Mouse (Mus musculus) heart, embryonic 14.5 days (tissue): ENCODE results near the gene 1700012B07Rik. TPM values are rescaled to one million over a fixed set of nuclear protein-coding genes. Genes with fewer than 3 reads are reported as not detected.

ENCODE experiments used
- ATAC-seq: fragments of 200-750 bp; cut with Nextera tagmentation; 2 replicates; pipeline ENCODE4 v1.8.0; 2017; ENCODE audit warnings: low read depth, moderate TSS enrichment; ENCODE audit not compliant: insufficient number of reproducible peaks, insufficient read depth, low FRiP score
- H3K27ac ChIP-seq, 2 experiments: fragments of 200-500 bp in 1 of 2; fragments of 300-500 bp in 1 of 2; sonication (generic) in 1 of 2; replicated peaks in 1 of 2; 2 replicates each; pipeline ENCODE4 v1.5.1; 2012 to 2014; ENCODE audit warnings: low read depth in 2 of 2, low read length in 2 of 2, control low read depth in 1 of 2, mild to moderate bottlenecking in 1 of 2, mixed read lengths in 1 of 2; ENCODE audit not compliant: control insufficient read depth in 1 of 2, insufficient read depth in 1 of 2
- H3K27me3 ChIP-seq: fragments of 300-500 bp; sonication (generic); 2 replicates; pipeline ENCODE4 v1.6.1; 2014; ENCODE audit warnings: mild to moderate bottlenecking, low read length, control low read depth; ENCODE audit not compliant: control insufficient read depth, insufficient read depth
- H3K36me3 ChIP-seq: fragments of 300-500 bp; sonication (generic); 2 replicates; pipeline ENCODE4 v1.6.1; 2014; ENCODE audit warnings: mild to moderate bottlenecking, control low read depth, low read length, mixed read lengths; ENCODE audit not compliant: control insufficient read depth, insufficient read depth
- H3K4me1 ChIP-seq, 2 experiments: fragments of 200-500 bp in 1 of 2; fragments of 300-500 bp in 1 of 2; sonication (generic) in 1 of 2; 2 replicates each; pipeline ENCODE4 v1.6.1; 2012 to 2014; ENCODE audit warnings: low read length in 2 of 2, control low read depth in 1 of 2, mixed read lengths in 1 of 2; ENCODE audit not compliant: control insufficient read depth in 2 of 2, insufficient read depth in 2 of 2
- H3K4me2 ChIP-seq: fragments of 300-500 bp; sonication (generic); 2 replicates; pipeline ENCODE4 v1.6.1; 2014; ENCODE audit warnings: mild to moderate bottlenecking, low read length
- H3K4me3 ChIP-seq, 2 experiments: fragments of 200-500 bp in 1 of 2; fragments of 300-500 bp in 1 of 2; sonication (generic) in 1 of 2; 2 replicates each; pipeline ENCODE4 v1.5.1; 2012 to 2014; ENCODE audit warnings: low read length in 2 of 2, mild to moderate bottlenecking in 2 of 2, control low read depth in 1 of 2, low read depth in 1 of 2, moderate library complexity in 1 of 2; ENCODE audit not compliant: control insufficient read depth in 1 of 2, insufficient read depth in 1 of 2
- H3K9ac ChIP-seq: fragments of 300-500 bp; sonication (generic); 2 replicates; pipeline ENCODE4 v1.6.1; 2014; ENCODE audit warnings: mild to moderate bottlenecking, low read length
- H3K9me3 ChIP-seq: fragments of 300-500 bp; sonication (generic); 2 replicates; pipeline ENCODE4 v1.6.1; 2016; ENCODE audit warnings: low read length, control low read depth; ENCODE audit not compliant: control insufficient read depth
- WGBS: fragments of 180-500 bp; shearing (Covaris S2); extraction: QIAGEN DNeasy Blood & Tissue Kit; methylation state at CpG from one replicate; pipeline ENCODE4 v1.1.7; 2014; 5-methylcytosine and 5-hydroxymethylcytosine counted together
- polyA plus RNA-seq: library from polyadenylated mRNA; unstranded; fragments of >200 nt; fragmentation: Nextera tagmentation; extraction: Ambion mirVana; gene quantifications from 2 replicates; pipeline ENCODE4 v1.2.1, GENCODE M21; 2014

1700012B07Rik gene
- polyA plus RNA-seq, 1 experiment from 2014 or later = not detected

- Histone ChIP-seq H3K27me3 (no peaks in the 10 kb centered on the region), H3K27ac (no peak overlapping the region), H3K4me2 (no peak overlapping the region), H3K4me3 (no peak overlapping the region), H3K4me1 (no peaks in the 10 kb centered on the region), H3K9ac (no peak overlapping the region), H3K9me3 (peaks cover 7% of the 10 kb centered on the region), H3K36me3 (no peaks in the 10 kb centered on the region)
- no peak for ATAC-seq
- WGBS = 57% methylated on average over 4 of the region's 4 CpGs
These were observed 18.5 kb downstream of the 1700012B07Rik start for GRCm38 (mm10) chr11:109809175-109809855.

DNA sequence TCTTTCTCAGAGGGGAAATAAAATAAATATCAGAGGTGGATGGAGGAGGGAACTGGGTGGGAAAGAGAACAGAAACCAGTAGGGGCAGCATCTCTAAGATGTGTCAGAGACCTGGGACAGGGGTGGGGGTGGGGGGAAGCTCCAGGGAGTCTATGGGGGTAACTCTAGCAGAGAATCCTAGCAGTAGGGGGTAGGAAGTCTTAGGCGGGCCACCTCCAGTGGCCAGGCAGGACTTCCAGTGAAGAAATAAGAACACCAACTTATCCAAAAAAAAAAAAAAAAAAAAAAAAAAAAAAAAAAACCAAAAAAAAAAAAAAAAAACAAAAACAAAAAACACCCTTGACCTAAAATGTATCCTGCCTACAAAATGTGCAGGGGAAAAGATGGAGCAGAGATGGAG, 26.3 kb downstream of the 1700012B07Rik start:
- WGBS = 64% methylated on average over 1 of the region's 1 CpGs
- Histone ChIP-seq H3K4me1 (no peaks in the 10 kb centered on the region), H3K9me3 (no peaks in the 10 kb centered on the region), H3K4me2 (no peak overlapping the region), H3K4me3 (no peak overlapping the region), H3K27ac (no peak overlapping the region), H3K36me3 (no peaks in the 10 kb centered on the region), H3K27me3 (no peaks in the 10 kb centered on the region), H3K9ac (no peak overlapping the region)
- no peak for ATAC-seq

DNA sequence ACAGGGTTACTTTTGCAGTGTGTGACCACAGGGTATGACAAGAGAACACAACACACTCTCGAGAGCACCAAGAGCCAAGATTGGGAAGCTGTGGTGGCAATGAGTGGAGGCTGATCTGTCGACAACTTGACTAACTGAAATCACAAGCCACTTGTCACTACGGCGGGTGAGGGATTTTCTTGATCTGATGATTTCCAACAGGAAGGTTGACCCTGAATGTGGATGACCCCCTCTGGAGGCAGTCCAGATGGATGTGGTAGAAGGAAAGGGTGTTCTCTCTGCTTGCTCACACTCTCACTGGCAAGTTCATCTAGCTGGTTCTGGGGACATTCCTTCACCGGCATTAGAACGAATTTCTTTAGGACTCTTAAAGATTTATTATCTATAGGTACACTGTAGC, 30.3 kb downstream of the 1700012B07Rik start:
- no peak overlapping the region for H3K9ac ChIP-seq
- H3K36me3 ChIP-seq = no peaks in the 10 kb centered on the region
- H3K27me3 ChIP-seq = no peaks in the 10 kb centered on the region
- H3K4me1 ChIP-seq = no peaks in the 10 kb centered on the region
- H3K27ac ChIP-seq = no peak overlapping the region
- no peaks in the 10 kb centered on the region for H3K9me3 ChIP-seq
- no peak overlapping the region for H3K4me2 ChIP-seq
- H3K4me3 ChIP-seq = no peak overlapping the region
- ATAC-seq = no peak
- WGBS = 65% methylated on average over 6 of the region's 6 CpGs

- no peak for ATAC-seq
- Histone ChIP-seq H3K4me1 (no peaks in the 10 kb centered on the region), H3K9me3 (no peaks in the 10 kb centered on the region), H3K27ac (no peak overlapping the region), H3K27me3 (no peaks in the 10 kb centered on the region), H3K4me2 (no peak overlapping the region), H3K9ac (no peak overlapping the region), H3K36me3 (no peaks in the 10 kb centered on the region), H3K4me3 (no peak overlapping the region)
- 54% methylated on average over 2 of the region's 2 CpGs for WGBS
These were observed 32.3 kb downstream of the 1700012B07Rik start for GRCm38 (mm10) chr11:109795536-109795935.

GRCm38 (mm10) chr11:109793578-109793977, 34.3 kb downstream of the 1700012B07Rik start:
- Histone ChIP-seq H3K4me1 (no peaks in the 10 kb centered on the region), H3K36me3 (no peaks in the 10 kb centered on the region), H3K4me2 (no peak overlapping the region), H3K4me3 (no peak overlapping the region), H3K27me3 (no peaks in the 10 kb centered on the region), H3K9ac (no peak overlapping the region), H3K9me3 (no peaks in the 10 kb centered on the region), H3K27ac (no peak overlapping the region)
- 72% methylated on average over 4 of the region's 4 CpGs for whole genome bisulfite sequencing
- no peak for ATAC-seq

- Histone ChIP-seq H3K9me3 (no peaks in the 10 kb centered on the region), H3K36me3 (no peaks in the 10 kb centered on the region), H3K4me1 (no peaks in the 10 kb centered on the region), H3K27me3 (no peaks in the 10 kb centered on the region), H3K9ac (no peak overlapping the region), H3K27ac (no peak overlapping the region), H3K4me3 (no peak overlapping the region), H3K4me2 (no peak overlapping the region)
- no peak for ATAC-seq
- WGBS = 86% methylated on average over 13 of the region's 13 CpGs
These were observed 35.3 kb downstream of the 1700012B07Rik start for GRCm38 (mm10) chr11:109792401-109792997.

- Histone ChIP-seq H3K36me3 (no peaks in the 10 kb centered on the region), H3K4me2 (no peak overlapping the region), H3K4me1 (no peaks in the 10 kb centered on the region), H3K9ac (no peak overlapping the region), H3K27ac (no peak overlapping the region), H3K4me3 (no peak overlapping the region), H3K9me3 (no peaks in the 10 kb centered on the region), H3K27me3 (no peaks in the 10 kb centered on the region)
- 83% methylated on average over 2 of the region's 2 CpGs for WGBS
- no peak for ATAC-seq
These were observed 35.9 kb downstream of the 1700012B07Rik start for GRCm38 (mm10) chr11:109791965-109792364.

DNA sequence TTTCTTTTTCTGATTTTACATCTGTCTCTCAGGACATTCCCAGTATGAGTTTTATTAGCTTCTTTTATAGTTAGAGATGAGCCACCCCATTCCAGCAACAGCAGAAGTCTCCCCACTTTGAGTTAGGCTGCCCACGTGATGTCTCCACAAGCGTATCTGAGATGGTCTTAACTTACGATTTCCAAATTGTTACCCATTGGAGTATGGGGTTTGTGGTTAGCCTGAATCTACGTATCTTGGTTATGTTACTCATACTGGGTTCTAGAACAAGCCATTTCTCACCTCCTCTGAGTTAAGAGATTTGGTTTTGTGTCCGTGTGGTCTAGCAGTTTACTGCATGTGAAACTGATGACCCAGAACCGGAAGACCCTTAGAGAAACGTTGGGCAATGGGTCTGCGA, 37.6 kb downstream of the 1700012B07Rik start:
- Histone ChIP-seq H3K9me3 (no peaks in the 10 kb centered on the region), H3K9ac (no peak overlapping the region), H3K4me3 (no peak overlapping the region), H3K4me2 (no peak overlapping the region), H3K27me3 (no peaks in the 10 kb centered on the region), H3K4me1 (no peaks in the 10 kb centered on the region), H3K27ac (no peak overlapping the region), H3K36me3 (no peaks in the 10 kb centered on the region)
- ATAC-seq = no peak
- 83% methylated on average over 8 of the region's 8 CpGs for WGBS
